Mouse (Mus musculus): ENCODE measurements around the gene Gm5751. TPM values are rescaled to one million over a fixed set of nuclear protein-coding genes. Genes with fewer than 3 reads are reported as not detected.

Gm5751 gene
- polyA plus RNA-seq, 1 experiment from 2014 or later: not detected

DNA sequence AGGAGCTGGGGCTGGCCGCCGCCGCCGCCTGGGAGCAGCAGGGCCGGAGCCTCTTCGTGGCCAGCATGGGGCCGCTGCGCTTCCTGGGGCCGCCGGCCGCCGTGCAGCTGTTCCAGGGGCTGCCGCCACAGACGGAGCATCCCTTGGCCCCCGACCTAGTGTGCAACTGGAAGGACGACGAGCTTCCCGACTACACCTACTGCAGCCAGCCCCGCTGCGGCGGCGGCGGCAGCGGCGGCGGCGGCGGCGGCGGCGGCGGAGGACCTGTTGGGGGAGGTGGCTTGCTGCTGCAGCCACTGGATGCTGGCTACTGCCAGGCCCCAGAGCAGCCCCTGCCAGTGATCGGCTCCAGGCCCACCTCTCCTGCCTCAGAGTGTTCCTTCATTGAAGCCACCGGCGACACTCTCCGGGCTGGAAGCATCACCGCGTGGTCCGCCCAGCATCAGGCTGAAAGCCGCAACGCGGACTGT, 19.2 kb downstream of the Gm5751 start:
- Histone ChIP-seq H3K4me1 (ENCODE audit: control insufficient read depth, insufficient read depth, low read length) (0 out of 2 replicates have a peak, but pooled peaks cover 3% of the 10 kb centered on the region), H3K27ac (replicated peaks; ENCODE audit: low read depth, low read length) (peak overlapping the region; percentile 90), H3K9me3 (ENCODE audit: control insufficient read depth, low read length) (no peaks in the 10 kb centered on the region), H3K9ac (replicated peaks; ENCODE audit: low read length) (peak overlapping the region; percentile 84), H3K27me3 (ENCODE audit: control insufficient read depth, insufficient read depth, low read length) (no peaks in the 10 kb centered on the region), H3K4me3 (replicated peaks; ENCODE audit: low read depth, low read length) (peak overlapping the region; percentile 58), H3K4me2 (ENCODE audit: low read length) (peak overlapping the region; percentile 64), H3K36me3 (ENCODE audit: control insufficient read depth, insufficient read depth, low read length) (peaks cover under 1% of the 10 kb centered on the region; the same call in 1 of the 2 replicates)
- ATAC-seq (ENCODE audit: low FRiP score, low TSS enrichment) (peak; percentile 66), DNase-seq (peak; percentile 46)
- WGBS: 24% methylated on average over 39 of the region's 42 CpGs

DNA sequence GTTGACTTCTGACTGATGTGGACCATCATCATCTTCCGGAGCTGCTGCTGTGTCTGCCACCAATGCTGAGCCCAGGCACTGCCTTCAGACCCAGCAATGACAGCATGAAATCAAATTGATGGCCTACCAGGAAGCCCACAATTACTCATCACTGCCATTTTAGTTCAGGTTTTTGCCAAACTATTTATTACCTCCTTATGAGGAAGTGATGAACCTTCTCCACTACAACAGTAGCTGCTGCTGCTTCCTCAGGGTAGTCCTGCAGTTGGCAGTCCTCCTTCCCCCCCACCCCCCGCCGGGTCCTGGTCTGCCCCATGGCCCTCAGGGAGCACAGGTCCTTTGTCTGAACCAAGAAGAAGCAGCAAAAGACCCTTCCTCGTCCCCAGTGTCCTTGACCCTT, 26.8 kb downstream of the Gm5751 start:
- Histone ChIP-seq H3K27me3 (ENCODE audit: control insufficient read depth, insufficient read depth, low read length) (no peaks in the 10 kb centered on the region), H3K9me3 (ENCODE audit: control insufficient read depth, low read length) (no peaks in the 10 kb centered on the region), H3K9ac (replicated peaks; ENCODE audit: low read length) (no peak overlapping the region), H3K4me1 (ENCODE audit: control insufficient read depth, insufficient read depth, low read length) (no peaks in the 10 kb centered on the region), H3K4me2 (ENCODE audit: low read length) (no peak overlapping the region), H3K36me3 (ENCODE audit: control insufficient read depth, insufficient read depth, low read length) (no peaks in the 10 kb centered on the region), H3K4me3 (replicated peaks; ENCODE audit: low read depth, low read length) (no peak overlapping the region), H3K27ac (replicated peaks; ENCODE audit: low read depth, low read length) (no peak overlapping the region)
- WGBS: 84% methylated on average over 4 of the region's 4 CpGs
- no peak for DNase-seq
- no peak for ATAC-seq (ENCODE audit: low FRiP score, low TSS enrichment)

DNA sequence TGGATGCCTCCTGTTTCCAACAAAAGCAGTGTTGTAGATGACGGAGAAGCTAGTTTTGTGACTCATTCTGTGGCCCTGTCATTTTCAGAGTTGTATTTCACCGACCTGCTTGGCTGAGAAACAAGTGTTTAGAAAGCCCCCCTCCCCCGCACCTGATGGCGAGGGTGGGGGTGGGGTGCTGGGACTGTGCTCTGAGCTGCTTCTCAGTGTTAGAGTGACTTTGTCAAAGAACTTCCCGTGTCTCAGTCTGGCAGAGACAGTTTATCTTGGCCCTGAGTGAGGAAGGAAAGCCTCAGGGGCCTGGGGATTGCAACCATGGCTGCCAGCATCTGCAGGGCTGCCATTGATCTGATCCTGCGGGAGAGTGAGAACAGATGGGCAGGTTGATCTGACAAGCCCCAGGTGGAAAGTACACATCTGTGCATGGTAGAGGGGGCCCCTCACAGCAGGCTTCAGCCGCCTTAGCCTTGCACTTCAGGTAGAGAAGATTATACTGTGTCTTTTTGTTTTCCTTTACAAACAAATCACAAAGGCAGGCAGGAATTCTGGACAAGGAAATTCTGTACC, 27.9 kb downstream of the Gm5751 start:
- Histone ChIP-seq H3K27ac (replicated peaks; ENCODE audit: low read depth, low read length) (no peak overlapping the region), H3K9me3 (ENCODE audit: control insufficient read depth, low read length) (no peaks in the 10 kb centered on the region), H3K9ac (replicated peaks; ENCODE audit: low read length) (no peak overlapping the region), H3K4me2 (ENCODE audit: low read length) (no peak overlapping the region), H3K4me3 (replicated peaks; ENCODE audit: low read depth, low read length) (no peak overlapping the region), H3K36me3 (ENCODE audit: control insufficient read depth, insufficient read depth, low read length) (no peaks in the 10 kb centered on the region), H3K4me1 (ENCODE audit: control insufficient read depth, insufficient read depth, low read length) (no peaks in the 10 kb centered on the region), H3K27me3 (ENCODE audit: control insufficient read depth, insufficient read depth, low read length) (no peaks in the 10 kb centered on the region)
- ATAC-seq (ENCODE audit: low FRiP score, low TSS enrichment) (peak; percentile 40; the same call in 1 of the 2 replicates), DNase-seq (no peak)
- 31% methylated on average over 7 of the region's 7 CpGs for WGBS

DNA sequence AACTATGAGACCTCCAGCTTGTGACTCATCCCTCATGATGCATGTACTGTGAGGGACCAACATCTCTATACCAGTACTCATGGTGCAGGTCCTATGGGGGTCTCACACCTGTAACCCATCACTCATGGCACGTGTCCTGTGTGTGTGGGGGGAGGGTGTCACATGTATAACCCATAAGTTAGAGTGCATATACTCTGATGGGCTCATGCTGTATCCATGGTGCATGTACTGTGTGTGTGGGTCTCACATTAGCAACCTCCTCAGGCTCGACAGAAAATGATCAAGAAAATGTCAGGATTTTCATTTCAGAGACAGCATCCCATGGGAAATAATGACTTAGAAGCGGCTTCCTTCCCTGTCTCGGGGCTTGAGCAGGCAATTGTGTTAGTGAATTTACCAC, 47.0 kb downstream of the Gm5751 start:
- H3K9me3 ChIP-seq (ENCODE audit: control insufficient read depth, low read length): no peaks in the 10 kb centered on the region
- H3K4me3 ChIP-seq (replicated peaks; ENCODE audit: low read depth, low read length): no peak overlapping the region
- no peaks in the 10 kb centered on the region for H3K4me1 ChIP-seq (ENCODE audit: control insufficient read depth, insufficient read depth, low read length)
- no peak overlapping the region for H3K27ac ChIP-seq (replicated peaks; ENCODE audit: low read depth, low read length)
- DNase-seq (no peak), ATAC-seq (ENCODE audit: low FRiP score, low TSS enrichment) (no peak)
- H3K27me3 ChIP-seq (ENCODE audit: control insufficient read depth, insufficient read depth, low read length): no peaks in the 10 kb centered on the region
- no peaks in the 10 kb centered on the region for H3K36me3 ChIP-seq (ENCODE audit: control insufficient read depth, insufficient read depth, low read length)
- WGBS: 57% methylated on average over 4 of the region's 4 CpGs
- H3K9ac ChIP-seq (replicated peaks; ENCODE audit: low read length): no peak overlapping the region
- no peak overlapping the region for H3K4me2 ChIP-seq (ENCODE audit: low read length)

DNA sequence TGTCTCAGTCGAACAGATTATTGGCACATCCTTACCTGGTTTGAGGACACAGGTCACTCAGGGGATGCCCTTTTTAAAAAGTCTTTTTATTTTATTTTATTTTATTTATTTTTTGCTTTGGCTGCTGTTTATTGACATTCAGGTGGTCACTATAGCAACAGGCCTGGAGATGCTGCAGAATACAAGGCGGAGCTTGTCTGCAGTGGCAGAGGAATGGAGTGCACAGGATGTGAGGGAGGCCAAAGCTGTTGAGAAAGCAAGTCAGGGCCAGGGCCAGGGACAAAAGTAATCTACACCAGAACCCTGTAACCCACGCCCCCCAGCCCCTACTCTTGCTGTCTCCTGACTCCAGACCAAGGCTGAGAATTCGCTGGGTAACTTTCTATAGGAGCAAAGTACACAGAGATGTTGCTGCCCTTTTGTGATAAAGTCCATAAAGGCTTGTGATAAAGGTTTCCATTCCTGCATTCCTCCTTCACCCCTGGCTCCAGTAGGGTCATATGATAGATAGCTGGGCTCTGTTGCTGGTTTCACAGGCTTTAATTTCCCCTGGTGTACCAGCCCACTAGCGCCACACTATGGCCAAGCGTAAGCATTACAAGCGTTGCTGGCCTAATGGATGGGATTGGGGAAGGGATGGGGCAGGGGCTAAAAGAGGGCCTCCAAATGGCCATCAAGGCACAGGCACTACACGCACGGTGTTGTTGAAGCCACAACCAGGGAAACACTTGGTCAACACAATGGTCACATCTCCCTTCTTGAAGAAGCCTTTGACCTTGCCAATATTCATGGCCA, 48.0 kb downstream of the Gm5751 start:
- H3K4me2 ChIP-seq (ENCODE audit: low read length): no peak overlapping the region
- no peaks in the 10 kb centered on the region for H3K4me1 ChIP-seq (ENCODE audit: control insufficient read depth, insufficient read depth, low read length)
- no peak overlapping the region for H3K4me3 ChIP-seq (replicated peaks; ENCODE audit: low read depth, low read length)
- H3K9me3 ChIP-seq (ENCODE audit: control insufficient read depth, low read length): no peaks in the 10 kb centered on the region
- no peak overlapping the region for H3K9ac ChIP-seq (replicated peaks; ENCODE audit: low read length)
- H3K27me3 ChIP-seq (ENCODE audit: control insufficient read depth, insufficient read depth, low read length): no peaks in the 10 kb centered on the region
- H3K36me3 ChIP-seq (ENCODE audit: control insufficient read depth, insufficient read depth, low read length): no peaks in the 10 kb centered on the region
- DNase-seq (peak; percentile 11), ATAC-seq (ENCODE audit: low FRiP score, low TSS enrichment) (peak; percentile 55; the same call in 1 of the 2 replicates)
- no peak overlapping the region for H3K27ac ChIP-seq (replicated peaks; ENCODE audit: low read depth, low read length)
- whole genome bisulfite sequencing: 53% methylated on average over 9 of the region's 9 CpGs

DNA sequence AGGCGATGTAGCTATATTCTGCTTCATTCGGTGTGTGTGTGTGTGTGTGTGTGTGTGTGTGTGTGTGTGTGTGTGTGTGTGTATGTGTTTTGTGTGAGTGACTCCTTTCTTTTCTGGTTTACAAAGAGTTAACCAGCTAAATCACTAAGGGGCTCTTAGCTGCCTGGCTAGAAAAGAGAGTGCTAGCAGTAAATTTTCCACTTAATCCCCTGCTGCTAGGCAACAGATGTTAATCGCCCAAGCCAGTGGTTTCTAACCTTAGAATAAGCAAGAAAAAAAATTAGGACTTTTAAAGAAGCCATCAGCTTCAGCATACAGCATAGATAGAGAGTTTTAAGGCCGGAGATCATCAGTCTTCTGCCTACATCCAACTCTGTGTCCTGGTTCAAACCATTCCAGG, 53.3 kb downstream of the Gm5751 start:
- Histone ChIP-seq H3K9me3 (ENCODE audit: control insufficient read depth, low read length) (no peaks in the 10 kb centered on the region), H3K27ac (replicated peaks; ENCODE audit: low read depth, low read length) (no peak overlapping the region), H3K9ac (replicated peaks; ENCODE audit: low read length) (no peak overlapping the region), H3K4me3 (replicated peaks; ENCODE audit: low read depth, low read length) (no peak overlapping the region), H3K36me3 (ENCODE audit: control insufficient read depth, insufficient read depth, low read length) (no peaks in the 10 kb centered on the region), H3K4me2 (ENCODE audit: low read length) (no peak overlapping the region), H3K4me1 (ENCODE audit: control insufficient read depth, insufficient read depth, low read length) (no peaks in the 10 kb centered on the region), H3K27me3 (ENCODE audit: control insufficient read depth, insufficient read depth, low read length) (no peaks in the 10 kb centered on the region)
- ATAC-seq (ENCODE audit: low FRiP score, low TSS enrichment): no peak
- WGBS: 28% methylated on average over 4 of the region's 4 CpGs
- peak; percentile 57 for DNase-seq

Other genes with a start within 250 kb of the Gm5751 start
- not detected in 2 replicates for gene Ssxb8, start 183.4 kb upstream of the Gm5751 start, polyA plus RNA-seq (2014; fragmentation: Nextera tagmentation; extraction: Ambion mirVana)
- not detected in 2 replicates for gene Ssx9, start 125.8 kb upstream of the Gm5751 start, polyA plus RNA-seq (2014; fragmentation: Nextera tagmentation; extraction: Ambion mirVana)
- not detected in 2 replicates for gene Ssxb5, start 70.6 kb upstream of the Gm5751 start, polyA plus RNA-seq (2014; fragmentation: Nextera tagmentation; extraction: Ambion mirVana)
- not detected in 2 replicates for gene Gm6592, start 30.3 kb upstream of the Gm5751 start, polyA plus RNA-seq (2014; fragmentation: Nextera tagmentation; extraction: Ambion mirVana)
- 34.3 and 39.3 TPM in 2 replicates for gene B630019K06Rik, start 18.1 kb downstream of the Gm5751 start, polyA plus RNA-seq (2014; fragmentation: Nextera tagmentation; extraction: Ambion mirVana)
- not detected in 2 replicates for gene Fthl17b, start 88.7 kb downstream of the Gm5751 start, polyA plus RNA-seq (2014; fragmentation: Nextera tagmentation; extraction: Ambion mirVana)
- gene Fthl17c, start 102.3 kb downstream of the Gm5751 start, polyA plus RNA-seq (2014; fragmentation: Nextera tagmentation; extraction: Ambion mirVana): not detected in 2 replicates
- gene Fthl17d, start 112.5 kb downstream of the Gm5751 start, polyA plus RNA-seq (2014; fragmentation: Nextera tagmentation; extraction: Ambion mirVana): not detected in 2 replicates
- gene Fthl17e, start 159.2 kb downstream of the Gm5751 start, polyA plus RNA-seq (2014; fragmentation: Nextera tagmentation; extraction: Ambion mirVana): not detected in 2 replicates
- gene Fthl17f, start 188.8 kb downstream of the Gm5751 start, polyA plus RNA-seq (2014; fragmentation: Nextera tagmentation; extraction: Ambion mirVana): not detected in 2 replicates
- not detected in 2 replicates for gene 4930402K13Rik, start 230.3 kb downstream of the Gm5751 start, polyA plus RNA-seq (2014; fragmentation: Nextera tagmentation; extraction: Ambion mirVana)